Mouse (Mus musculus) heart, embryonic 12.5 days (tissue): ENCODE measurements around the gene Tom1l2. TPM values are rescaled to one million over a fixed set of nuclear protein-coding genes. Genes with fewer than 3 reads are reported as not detected.
A peak's percentile ranks its signal among the peaks of the same experiment; 100 is the strongest.

Experiments
- ATAC-seq: fragments of 200-750 bp; cut with Nextera tagmentation; 2 replicates; pipeline ENCODE4 v1.8.0; 2017; ENCODE audit warnings: moderate TSS enrichment, moderate library complexity; ENCODE audit not compliant: insufficient number of reproducible peaks, low FRiP score
- H3K27ac ChIP-seq: fragments of 300-500 bp; sonication (generic); 2 replicates; pipeline ENCODE4 v1.5.1; 2016; ENCODE audit warnings: mild to moderate bottlenecking, moderate library complexity; ENCODE audit not compliant: poor library complexity, severe bottlenecking
- H3K27me3 ChIP-seq: fragments of 300-500 bp; sonication (generic); replicated peaks from 2 replicates; pipeline ENCODE4 v1.6.1; 2016; ENCODE audit warnings: mild to moderate bottlenecking, moderate library complexity
- H3K36me3 ChIP-seq: fragments of 300-500 bp; sonication (generic); 2 replicates; pipeline ENCODE4 v1.6.1; 2016; ENCODE audit warnings: mild to moderate bottlenecking, moderate library complexity
- H3K4me1 ChIP-seq: fragments of 300-500 bp; sonication (generic); replicated peaks from 2 replicates; pipeline ENCODE4 v1.6.1; 2016; ENCODE audit warnings: mild to moderate bottlenecking
- H3K4me2 ChIP-seq: fragments of 300-500 bp; sonication (generic); 2 replicates; pipeline ENCODE4 v1.6.1; 2016; ENCODE audit warnings: mild to moderate bottlenecking, moderate library complexity
- H3K4me3 ChIP-seq: fragments of 300-500 bp; sonication (generic); 2 replicates; pipeline ENCODE4 v1.5.1; 2016; ENCODE audit warnings: mild to moderate bottlenecking
- H3K9ac ChIP-seq: fragments of 300-500 bp; sonication (generic); 2 replicates; pipeline ENCODE4 v1.6.1; 2016; ENCODE audit warnings: mild to moderate bottlenecking, moderate library complexity
- H3K9me3 ChIP-seq: fragments of 300-500 bp; sonication (generic); replicated peaks from 2 replicates; pipeline ENCODE4 v1.6.1; 2016; ENCODE audit warnings: mild to moderate bottlenecking, moderate library complexity
- WGBS: fragments of 180-500 bp; shearing (Covaris S2); methylation state at CpG from one replicate; pipeline ENCODE4 v1.1.7; 2016; 5-methylcytosine and 5-hydroxymethylcytosine counted together
- polyA plus RNA-seq: library from polyadenylated mRNA; unstranded; fragments of >200 nt; fragmentation: Nextera tagmentation; extraction: Ambion mirVana; gene quantifications from 2 replicates; pipeline ENCODE4 v1.2.1, GENCODE M21; 2016

Tom1l2 gene
- 28.9 and 32.1 TPM in 2 replicates for polyA plus RNA-seq

DNA sequence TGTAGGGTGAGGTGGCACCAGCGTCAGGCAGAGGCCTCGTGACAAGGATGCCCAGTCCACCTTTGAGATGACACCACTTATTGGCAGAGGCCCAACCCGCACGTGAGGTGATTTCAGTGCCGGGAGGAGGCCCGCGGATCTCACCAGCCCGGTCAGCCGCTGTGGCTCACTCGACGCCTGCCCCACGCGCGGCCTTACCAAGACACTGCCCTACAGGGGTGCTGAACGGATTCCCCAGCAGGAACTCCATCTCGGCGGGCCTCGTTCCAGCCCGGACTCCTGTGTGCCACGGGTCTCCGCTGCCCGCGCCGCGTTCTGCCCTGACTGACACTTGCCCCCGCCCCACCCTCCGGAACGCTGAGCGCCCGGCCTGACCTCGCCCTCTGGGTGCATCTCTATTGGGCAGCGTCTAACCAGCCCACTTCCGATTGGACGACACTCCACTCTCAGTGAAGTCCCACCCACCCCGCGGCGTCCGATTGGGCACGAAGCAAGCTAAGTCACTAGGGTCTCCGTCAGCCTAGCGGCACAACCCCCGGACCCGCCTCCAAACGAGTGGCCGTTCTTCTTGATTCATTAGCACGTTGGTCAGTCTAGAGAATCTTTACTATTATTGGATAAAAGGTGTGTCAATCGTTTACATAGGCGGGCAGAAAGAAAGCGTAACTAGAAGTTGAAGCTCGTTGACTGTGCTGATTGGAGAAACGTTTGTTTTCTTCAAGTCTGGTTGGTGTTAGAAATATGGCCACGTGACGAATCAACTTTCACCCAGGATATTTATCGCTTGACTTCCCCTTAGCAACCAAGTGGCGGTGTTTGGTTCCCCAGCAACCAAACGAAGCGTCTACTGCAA is at the start of gene Tom1l2, which contains the start of gene Drc3:
Tom1l2 (minus strand) TSS at position 347 of the 853 bp plus-strand sequence.
Drc3 (plus strand) TSS at position 771 of the 853 bp plus-strand sequence.
- Histone ChIP-seq H3K4me3 (peak within 1 kb of the TSS; percentile 65), H3K4me1 (peaks cover 23% of the 10 kb centered on the region), H3K9ac (peak within 1 kb of the TSS; percentile 72), H3K4me2 (peak within 1 kb of the TSS; percentile 89), H3K36me3 (no peaks in the 10 kb centered on the region), H3K27me3 (no peaks in the 10 kb centered on the region), H3K9me3 (no peaks in the 10 kb centered on the region), H3K27ac (peak within 1 kb of the TSS; percentile 82)
- WGBS: under 1% methylated on average over 57 of the region's 57 CpGs
- peak; percentile 100 for ATAC-seq

DNA sequence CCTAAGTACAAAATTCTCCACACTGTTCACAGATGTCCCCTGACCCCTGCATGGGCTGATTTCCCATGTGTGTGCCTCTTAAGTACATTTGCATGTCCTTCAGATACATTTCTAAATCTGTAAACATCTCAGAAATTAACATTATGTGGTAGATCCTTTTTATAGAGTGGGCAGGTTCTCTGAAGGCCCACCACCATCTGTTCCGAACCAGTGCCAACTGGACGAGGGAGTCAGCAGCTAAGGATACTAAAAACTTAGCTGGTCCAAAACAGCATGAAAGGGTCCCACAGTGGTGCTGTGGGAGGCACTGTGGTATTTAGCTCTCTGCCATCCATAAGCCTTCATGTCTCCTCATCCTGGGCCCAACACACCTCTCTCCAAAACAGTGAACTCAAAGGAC is 44.5 kb upstream of the Tom1l2 start:
- no peak overlapping the region for H3K4me3 ChIP-seq
- no peaks in the 10 kb centered on the region for H3K9me3 ChIP-seq
- 85% methylated on average over 2 of the region's 2 CpGs for WGBS
- ATAC-seq: no peak
- no peak overlapping the region for H3K4me2 ChIP-seq
- no peak overlapping the region for H3K9ac ChIP-seq
- H3K27me3 ChIP-seq: no peaks in the 10 kb centered on the region
- peaks cover 26% of the 10 kb centered on the region for H3K36me3 ChIP-seq
- peaks cover 3% of the 10 kb centered on the region; the same call in 1 of the 2 replicates for H3K4me1 ChIP-seq
- no peak overlapping the region for H3K27ac ChIP-seq

DNA sequence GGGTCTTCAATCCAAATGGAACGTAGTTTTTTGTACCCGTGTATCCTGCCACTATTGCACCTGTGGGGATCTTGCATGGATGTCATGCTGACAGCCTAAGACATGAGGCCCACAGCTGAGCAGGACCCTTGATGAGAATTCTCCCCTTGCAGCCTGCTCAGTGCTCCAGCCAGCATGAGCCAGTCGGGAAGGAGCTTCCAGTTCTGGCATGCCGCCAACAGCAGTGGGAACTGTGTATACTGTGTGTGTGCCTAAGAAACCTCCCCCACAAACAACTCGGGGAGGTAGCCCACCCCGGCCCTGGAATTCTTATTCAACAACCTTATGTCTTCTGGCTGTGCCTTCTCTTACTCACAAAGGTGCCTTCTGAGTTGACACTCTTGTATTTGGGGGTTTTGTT is 43.8 kb upstream of the Tom1l2 start:
- no peaks in the 10 kb centered on the region for H3K27me3 ChIP-seq
- no peak overlapping the region for H3K4me3 ChIP-seq
- H3K9me3 ChIP-seq: no peaks in the 10 kb centered on the region
- 59% methylated on average over 6 of the region's 6 CpGs for WGBS
- ATAC-seq: 0 out of 2 replicates have a peak, but pooled peaks have one; percentile 55
- no peak overlapping the region for H3K27ac ChIP-seq
- H3K4me2 ChIP-seq: no peak overlapping the region
- H3K9ac ChIP-seq: no peak overlapping the region
- peaks cover 20% of the 10 kb centered on the region for H3K36me3 ChIP-seq
- H3K4me1 ChIP-seq: peaks cover 3% of the 10 kb centered on the region; the same call in 1 of the 2 replicates

DNA sequence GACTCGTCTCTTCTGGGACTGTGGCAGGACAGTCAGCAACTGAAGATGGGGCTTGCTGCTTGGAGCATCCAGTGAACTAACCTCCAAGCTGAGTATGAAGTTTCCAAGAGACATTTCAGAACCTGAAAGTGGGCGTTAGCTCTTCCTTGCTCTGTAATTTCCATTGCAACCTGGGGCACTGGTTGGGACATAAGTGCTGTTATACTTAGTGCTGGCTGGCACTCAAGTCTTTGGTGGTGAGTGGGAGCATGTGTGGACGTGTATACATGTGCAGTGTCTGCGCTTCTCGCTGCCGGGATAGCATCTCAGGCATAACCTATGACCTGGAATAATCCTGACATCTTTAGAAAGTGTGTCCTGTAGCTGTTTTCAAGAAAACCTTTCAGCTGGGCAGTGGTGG is 38.6 kb upstream of the Tom1l2 start:
- Histone ChIP-seq H3K4me1 (no peaks in the 10 kb centered on the region), H3K27ac (no peak overlapping the region), H3K9ac (no peak overlapping the region), H3K4me3 (no peak overlapping the region), H3K4me2 (no peak overlapping the region), H3K27me3 (no peaks in the 10 kb centered on the region), H3K9me3 (no peaks in the 10 kb centered on the region), H3K36me3 (no peaks in the 10 kb centered on the region)
- 84% methylated on average over 6 of the region's 6 CpGs for WGBS
- ATAC-seq: no peak

DNA sequence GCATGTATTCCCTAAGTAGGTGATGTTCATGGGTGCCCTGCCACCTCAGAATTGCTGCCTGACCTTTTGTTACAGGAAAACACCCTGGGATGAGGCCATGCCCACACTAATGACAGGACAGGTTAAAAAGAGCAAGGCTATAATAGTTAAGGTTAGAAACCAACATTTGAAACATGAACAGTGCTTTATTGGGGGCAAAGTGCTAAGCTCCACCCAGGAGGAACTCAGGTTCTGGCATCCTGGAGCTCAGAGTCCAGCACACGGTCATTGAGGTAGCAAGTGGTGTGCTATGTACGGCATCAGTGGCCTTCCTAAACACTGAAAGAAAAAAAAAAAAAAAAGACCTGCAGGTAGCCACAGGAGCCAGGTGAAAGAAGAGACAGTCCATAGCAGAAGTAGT is 35.2 kb upstream of the Tom1l2 start:
- Histone ChIP-seq H3K4me3 (no peak overlapping the region), H3K9me3 (0 out of 2 replicates have a peak, but pooled peaks cover 3% of the 10 kb centered on the region), H3K27ac (no peak overlapping the region), H3K9ac (no peak overlapping the region), H3K36me3 (no peaks in the 10 kb centered on the region), H3K4me2 (no peak overlapping the region), H3K27me3 (peaks cover 13% of the 10 kb centered on the region; the same call in 1 of the 2 replicates), H3K4me1 (peaks cover 12% of the 10 kb centered on the region)
- no peak for ATAC-seq
- 83% methylated on average over 2 of the region's 2 CpGs for WGBS

DNA sequence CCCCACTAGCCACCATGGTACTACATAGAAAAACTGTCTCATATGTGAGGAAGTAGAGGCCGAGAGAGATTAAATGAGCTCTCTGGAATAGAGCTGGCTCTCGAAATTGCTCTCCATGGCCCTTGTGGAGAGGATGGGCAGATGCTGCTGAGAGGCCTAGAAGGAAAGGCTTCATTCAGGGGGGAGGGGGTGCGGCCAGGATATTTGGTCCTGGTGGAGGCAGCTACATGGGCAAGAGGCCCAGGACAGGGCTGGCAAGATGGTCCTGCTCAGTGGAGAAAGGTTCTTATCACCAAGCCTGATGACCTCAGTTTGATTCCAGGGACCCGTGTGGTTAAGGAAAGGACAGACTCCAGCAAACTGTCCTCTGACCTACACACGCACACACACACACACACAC is 33.2 kb upstream of the Tom1l2 start:
- Histone ChIP-seq H3K36me3 (no peaks in the 10 kb centered on the region), H3K9ac (no peak overlapping the region), H3K27me3 (peaks cover 13% of the 10 kb centered on the region; the same call in 1 of the 2 replicates), H3K27ac (no peak overlapping the region), H3K9me3 (0 out of 2 replicates have a peak, but pooled peaks cover 3% of the 10 kb centered on the region), H3K4me3 (no peak overlapping the region), H3K4me2 (no peak overlapping the region), H3K4me1 (peaks cover 22% of the 10 kb centered on the region)
- whole genome bisulfite sequencing: 73% methylated on average over 5 of the region's 5 CpGs
- ATAC-seq: no peak

DNA sequence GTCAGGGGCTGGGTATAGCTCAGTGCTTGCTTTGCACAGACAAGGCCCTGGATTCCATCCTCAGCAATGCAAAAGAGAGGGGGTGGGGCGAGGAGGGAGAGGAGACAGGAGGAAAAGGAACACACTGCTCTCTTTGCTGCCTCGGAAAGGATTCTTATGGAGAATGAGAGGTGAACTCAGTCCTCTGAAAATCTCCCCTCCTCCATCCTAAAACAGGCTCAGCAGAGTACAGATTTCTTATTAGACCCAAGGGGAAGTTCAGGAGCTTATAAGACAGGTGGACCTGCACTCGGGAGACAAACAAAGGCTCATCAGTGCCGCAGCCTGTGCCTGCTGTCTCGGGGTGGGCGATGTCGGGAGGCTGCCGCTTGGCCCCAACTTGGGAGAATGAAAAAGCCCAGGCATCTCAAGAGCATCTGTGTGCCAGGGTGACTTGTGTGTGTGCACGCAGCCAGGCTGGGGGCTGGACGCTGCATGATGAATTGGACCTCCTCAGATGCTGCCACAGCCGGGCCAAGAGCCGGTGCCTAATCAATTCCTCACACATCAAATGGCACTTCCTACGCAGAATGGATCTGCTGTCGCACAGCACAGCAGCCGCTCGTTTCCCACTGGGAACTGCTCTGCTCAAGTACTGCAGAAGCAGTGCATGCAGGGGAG is 32.2 kb upstream of the Tom1l2 start:
- H3K9ac ChIP-seq: 0 out of 2 replicates have a peak overlapping the region, but pooled peaks have one; percentile 31

DNA sequence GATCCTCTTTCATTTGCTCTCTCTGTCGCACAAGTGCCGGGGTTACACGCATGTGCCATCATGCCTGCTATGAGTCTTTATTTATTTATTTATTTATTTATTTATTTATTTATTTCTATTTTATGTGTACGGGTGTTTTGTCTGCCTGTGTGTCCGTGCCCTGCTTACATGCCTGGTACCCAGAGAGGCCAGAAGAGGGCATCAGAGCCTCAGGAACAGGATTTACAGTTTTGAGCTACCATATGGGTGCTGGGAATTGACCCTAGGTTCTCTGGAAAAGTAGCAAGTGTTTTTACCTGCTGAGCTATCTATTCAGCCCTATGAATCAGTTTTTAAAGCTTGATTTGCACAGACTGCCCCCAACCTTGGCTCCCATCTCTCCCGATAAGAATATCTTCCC is 30.8 kb upstream of the Tom1l2 start:
- WGBS: 86% methylated on average over 6 of the region's 6 CpGs
- H3K4me3 ChIP-seq: no peak overlapping the region
- peaks cover 13% of the 10 kb centered on the region; the same call in 1 of the 2 replicates for H3K27me3 ChIP-seq
- H3K4me1 ChIP-seq: peaks cover 22% of the 10 kb centered on the region
- H3K9ac ChIP-seq: no peak overlapping the region
- H3K27ac ChIP-seq: no peak overlapping the region
- no peak for ATAC-seq
- H3K9me3 ChIP-seq: 0 out of 2 replicates have a peak, but pooled peaks cover 3% of the 10 kb centered on the region
- H3K4me2 ChIP-seq: no peak overlapping the region
- H3K36me3 ChIP-seq: no peaks in the 10 kb centered on the region

More for the DNA sequence above, 32.2 kb upstream of the Tom1l2 start:
- 0 out of 2 replicates have a peak, but pooled peaks cover 3% of the 10 kb centered on the region for H3K9me3 ChIP-seq
- H3K4me3 ChIP-seq: no peak overlapping the region
- peak overlapping the region; percentile 53 for H3K4me2 ChIP-seq
- H3K36me3 ChIP-seq: no peaks in the 10 kb centered on the region
- ATAC-seq: no peak
- H3K27me3 ChIP-seq: peaks cover 13% of the 10 kb centered on the region; the same call in 1 of the 2 replicates
- H3K27ac ChIP-seq: no peak overlapping the region
- 8% methylated on average over 16 of the region's 16 CpGs for WGBS
- peaks cover 22% of the 10 kb centered on the region for H3K4me1 ChIP-seq

DNA sequence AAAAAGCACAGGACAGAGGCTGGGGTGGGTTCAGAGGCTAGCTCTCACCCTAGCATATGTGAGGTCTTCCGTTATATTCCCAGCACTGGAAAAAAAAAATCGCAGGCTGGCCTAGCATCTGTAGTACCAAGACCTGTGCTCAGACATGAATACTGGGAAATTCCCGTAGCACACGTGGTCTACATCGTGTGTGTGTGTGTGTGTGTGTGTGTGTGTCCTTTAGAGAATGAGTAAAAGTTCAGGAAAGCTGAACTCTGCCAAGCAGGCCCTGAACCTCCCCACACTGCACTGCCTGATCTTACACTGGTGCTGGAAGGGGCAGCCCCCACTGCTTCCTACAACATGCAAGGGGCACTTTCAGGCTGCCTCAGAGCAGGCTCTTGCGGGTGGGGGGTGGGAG is 21.8 kb upstream of the Tom1l2 start:
- H3K9me3 ChIP-seq: no peaks in the 10 kb centered on the region; the same call in 1 of the 2 replicates
- no peak overlapping the region for H3K4me3 ChIP-seq
- H3K27me3 ChIP-seq: no peaks in the 10 kb centered on the region
- no peak overlapping the region for H3K27ac ChIP-seq
- no peak overlapping the region for H3K4me2 ChIP-seq
- 78% methylated on average over 6 of the region's 6 CpGs for WGBS
- no peak overlapping the region for H3K9ac ChIP-seq
- no peaks in the 10 kb centered on the region for H3K36me3 ChIP-seq
- no peaks in the 10 kb centered on the region for H3K4me1 ChIP-seq
- ATAC-seq: no peak

DNA sequence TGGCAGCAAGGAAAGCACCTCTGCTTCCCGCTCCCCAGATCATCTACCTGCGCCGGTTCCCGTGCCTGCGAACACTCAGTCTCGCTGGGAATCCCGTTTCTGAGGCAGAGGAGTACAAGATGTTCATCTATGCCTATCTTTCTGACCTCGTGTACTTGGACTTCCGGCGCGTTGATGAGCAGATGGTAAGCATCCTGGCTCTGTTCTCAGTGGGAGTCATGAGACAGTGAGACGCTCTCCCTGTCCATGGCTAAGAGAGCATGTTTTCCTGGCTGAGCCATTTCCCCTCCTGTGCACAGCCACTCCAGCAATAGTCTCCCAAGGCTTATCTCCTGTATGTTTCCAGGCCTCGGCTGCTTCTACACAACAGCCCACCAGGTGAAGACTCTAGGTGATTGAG is 17.7 kb upstream of the Tom1l2 start:
- WGBS: 73% methylated on average over 13 of the region's 13 CpGs
- H3K4me2 ChIP-seq: no peak overlapping the region
- H3K4me1 ChIP-seq: peaks cover 16% of the 10 kb centered on the region

DNA sequence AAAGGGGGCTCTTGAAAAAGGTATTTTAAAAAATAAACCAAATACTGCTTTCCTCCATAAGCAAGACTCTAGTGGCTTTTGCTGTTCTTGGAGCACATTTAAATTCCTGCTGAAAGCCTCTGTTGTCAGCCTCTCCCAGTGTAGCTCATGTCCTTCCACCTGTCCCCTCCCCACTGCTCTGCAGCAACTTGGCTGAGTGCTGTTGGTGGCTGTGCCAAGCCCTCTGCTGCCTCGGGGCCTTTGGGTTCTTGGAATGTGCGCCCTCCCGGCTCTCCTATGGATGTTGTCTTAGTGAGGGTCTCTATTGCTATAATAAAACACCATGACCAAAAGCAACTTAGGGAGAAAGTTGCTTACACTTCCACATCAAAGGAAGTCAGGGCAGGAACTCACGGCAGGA is 16.7 kb upstream of the Tom1l2 start:
- ATAC-seq: no peak
- H3K4me1 ChIP-seq: peaks cover 16% of the 10 kb centered on the region
- no peaks in the 10 kb centered on the region for H3K9me3 ChIP-seq
- H3K4me2 ChIP-seq: no peak overlapping the region
- H3K36me3 ChIP-seq: no peaks in the 10 kb centered on the region
- H3K4me3 ChIP-seq: no peak overlapping the region
- no peaks in the 10 kb centered on the region for H3K27me3 ChIP-seq
- no peak overlapping the region for H3K27ac ChIP-seq
- 72% methylated on average over 4 of the region's 4 CpGs for WGBS
- no peak overlapping the region for H3K9ac ChIP-seq

More for the DNA sequence above, 17.7 kb upstream of the Tom1l2 start:
- no peak overlapping the region for H3K9ac ChIP-seq
- ATAC-seq: no peak
- no peak overlapping the region for H3K4me3 ChIP-seq
- no peak overlapping the region for H3K27ac ChIP-seq
- no peaks in the 10 kb centered on the region for H3K27me3 ChIP-seq
- H3K36me3 ChIP-seq: no peaks in the 10 kb centered on the region
- H3K9me3 ChIP-seq: no peaks in the 10 kb centered on the region
